Mouse (Mus musculus) Muller cell, postnatal 12 days (primary cell): Measurements from ENCODE around the gene Ube2b.
A peak's percentile ranks its signal among the peaks of the same experiment; 100 is the strongest.

Experiments used
- DNase-seq: peaks from one replicate; pipeline ENCODE4 v3.0.0-alpha.2; 2015; ENCODE audit errors: inconsistent ontology term

The Ube2b gene

DNA sequence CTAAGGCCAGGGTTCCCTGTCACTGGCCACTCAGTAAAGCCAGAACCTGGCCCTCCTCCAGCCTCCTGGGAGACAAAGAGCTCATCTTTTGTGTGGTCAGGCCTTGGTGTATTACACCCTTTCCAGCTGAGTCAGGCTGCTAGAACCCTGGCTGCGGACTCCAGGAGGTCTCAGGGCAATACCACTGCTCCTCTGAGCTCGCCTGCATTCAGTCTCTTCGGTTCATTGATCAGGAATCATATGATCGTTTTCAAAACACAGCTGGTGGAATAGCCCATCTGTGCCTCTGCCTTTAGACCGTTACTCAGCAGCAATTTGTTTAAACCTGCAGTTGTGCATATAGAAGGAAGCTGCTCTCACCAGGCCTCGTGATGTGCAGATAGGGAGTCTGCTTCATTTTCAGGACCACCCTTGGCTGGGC lies 63.2 kb downstream of the Ube2b start:
- peak; percentile 88 for DNase-seq

- DNase-seq = no peak
Observed at GRCm38 (mm10) chr11:51935636-51936434, 64.7 kb downstream of the Ube2b start.
